Mouse (Mus musculus): Measurements from ENCODE around the gene Akr7a5.

The Akr7a5 gene

DNA sequence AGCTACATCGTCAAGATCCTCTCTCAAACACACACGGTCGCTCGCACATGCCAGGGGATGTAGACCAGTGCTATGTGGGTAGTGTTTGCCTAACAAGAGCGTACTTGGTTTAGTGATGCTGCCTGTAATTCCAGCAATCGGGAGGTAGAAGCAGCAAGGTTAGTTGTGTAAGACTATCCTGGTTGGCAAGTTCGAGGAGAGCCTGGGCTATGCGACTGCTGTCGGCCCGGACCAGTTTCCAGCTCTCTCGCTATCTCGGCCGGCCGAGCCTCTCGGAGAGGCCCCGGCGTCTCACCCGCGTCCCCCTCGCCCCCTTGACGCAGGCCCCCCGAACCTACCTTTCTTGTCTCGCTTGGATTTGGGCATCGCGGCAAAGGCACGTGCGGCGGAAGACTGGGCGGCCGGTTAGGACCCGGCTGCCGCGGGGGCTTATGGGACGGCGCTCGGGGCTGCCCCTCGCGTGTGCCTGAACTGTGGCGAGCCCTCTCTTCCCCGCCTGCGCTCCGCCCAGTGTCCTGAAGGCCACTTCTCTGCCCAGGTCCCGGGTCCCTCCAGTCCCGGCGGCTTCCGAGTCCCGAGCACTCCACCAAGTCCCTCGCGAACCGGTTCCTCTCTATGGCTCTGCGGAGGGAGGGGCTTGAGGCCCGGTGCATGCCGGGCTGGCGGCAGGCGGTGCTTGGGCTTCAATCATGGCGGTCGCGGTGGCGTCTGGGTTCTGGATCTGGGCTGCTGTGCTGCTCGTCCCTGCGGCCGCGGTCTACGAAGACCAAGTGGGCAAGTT, 41.6 kb downstream of the Akr7a5 start, which contains the start of the genes Mrto4, Emc1 and Ubr4:
TSS of gene Mrto4 (minus strand) at position 646 of the 781 bp plus-strand sequence.
TSS of gene Emc1 (plus strand) at position 657 of the 781 bp plus-strand sequence.
TSS of gene Ubr4 (plus strand) at position 679 of the 781 bp plus-strand sequence.
- peak; percentile 89 for DNase-seq (ENCODE audit: inconsistent ontology term)

- no peak for DNase-seq (ENCODE audit: inconsistent ontology term)
These were observed 42.3 kb downstream of the Akr7a5 start for GRCm38 (mm10) chr4:139352832-139353231.

DNA sequence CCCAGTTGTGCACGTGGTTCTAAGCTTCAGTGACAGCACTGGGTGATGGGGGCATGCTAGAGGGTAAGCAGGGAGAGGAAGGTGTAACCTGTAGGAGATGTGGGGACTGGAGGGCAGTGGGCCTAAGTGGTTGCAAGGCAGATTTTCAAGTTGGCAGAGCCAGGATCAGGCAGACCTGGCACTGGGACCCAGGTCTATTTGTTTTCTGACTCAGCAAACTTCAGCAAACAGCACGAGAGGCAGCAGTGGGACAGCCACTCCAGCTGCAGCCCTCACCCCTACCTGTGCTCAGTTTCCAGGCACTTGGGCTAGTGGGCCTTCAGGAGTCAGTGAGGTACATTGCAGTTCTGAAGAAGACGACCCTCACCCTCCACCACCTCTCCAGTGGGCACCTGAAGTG, 46.7 kb downstream of the Akr7a5 start:
- DNase-seq (ENCODE audit: inconsistent ontology term), result no peak

GRCm38 (mm10) chr4:139360761-139361548, 50.4 kb downstream of the Akr7a5 start:
- DNase-seq (ENCODE audit: inconsistent ontology term), result no peak

- DNase-seq (ENCODE audit: inconsistent ontology term), result no peak
These were observed 56.8 kb downstream of the Akr7a5 start for GRCm38 (mm10) chr4:139367336-139367735.
